Mouse (Mus musculus): Measurements from ENCODE around the gene Zfp764. TPM values are rescaled to one million over a fixed set of nuclear protein-coding genes. Genes with fewer than 3 reads are reported as not detected.
"Not testable (repeated sequence)": the region's sequence is repeated elsewhere in the genome, so short reads cannot be mapped to it uniquely, and the experiment has no call there.

Gene Zfp764
- polyA plus RNA-seq, 1 experiment: 2.1 TPM

DNA sequence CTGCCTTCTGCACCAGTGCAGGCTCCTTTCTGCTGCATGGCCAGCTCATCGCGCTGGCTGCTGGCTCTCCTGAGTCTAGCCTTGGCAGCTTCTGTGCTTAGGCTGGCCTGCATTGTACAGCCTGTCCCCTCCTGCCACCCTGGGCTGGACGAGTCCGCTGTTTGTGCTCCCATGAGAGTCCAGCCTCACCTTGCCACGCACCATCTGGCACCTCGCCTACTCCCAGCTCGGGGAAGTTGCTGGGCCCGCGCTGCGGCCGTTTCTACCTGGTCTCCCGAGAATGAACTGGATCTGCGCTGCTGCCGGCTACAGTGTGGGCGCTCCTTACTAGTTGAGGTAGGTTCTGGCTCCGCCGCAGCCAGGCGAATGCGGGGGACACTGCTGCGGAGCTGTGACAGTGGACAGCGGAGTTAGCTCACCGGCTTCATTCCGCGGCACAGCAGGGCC, 43.1 kb downstream of the Zfp764 start:
- no peak overlapping the region for H3K27ac ChIP-seq (ENCODE audit: control insufficient read depth, insufficient read depth, low read depth, low read length, poor library complexity)
- H3K4me1 ChIP-seq (ENCODE audit: control insufficient read depth, insufficient read depth, low read length): no peaks in the 10 kb centered on the region
- 21% methylated on average over 24 of the region's 24 CpGs for WGBS
- H3K4me3 ChIP-seq (replicated peaks; ENCODE audit: control insufficient read depth, low read depth, low read length): no peak overlapping the region
- TF ChIP-seq POLR2A (IDR thresholded peaks at IDR 0.05; ENCODE audit: borderline replicate concordance, control insufficient read depth, low read depth, low read length): no peak
- TF ChIP-seq CTCF (IDR thresholded peaks at IDR 0.05; ENCODE audit: control insufficient read depth, insufficient read depth, low read length): no peak

DNA sequence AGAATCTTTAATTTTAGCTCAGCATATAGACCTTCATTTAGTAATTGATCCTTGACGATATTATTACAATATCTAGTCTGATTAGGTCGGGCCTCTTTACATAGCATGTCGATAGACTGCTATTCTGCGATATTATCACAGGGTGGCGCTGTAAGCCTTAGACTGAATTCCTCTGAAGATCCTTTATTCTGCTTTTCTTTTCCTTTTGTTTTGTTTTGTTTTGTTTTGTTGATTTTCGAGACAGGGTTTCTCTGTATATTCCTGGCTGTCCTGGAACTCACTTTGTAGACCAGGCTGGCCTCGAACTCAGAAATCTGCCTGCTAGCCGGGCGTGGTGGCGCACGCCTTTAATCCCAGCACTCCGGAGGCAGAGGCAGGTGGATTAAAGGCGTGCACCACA, 44.2 kb downstream of the Zfp764 start:
- H3K4me3 ChIP-seq (replicated peaks; ENCODE audit: control insufficient read depth, low read depth, low read length); H3K4me1 ChIP-seq (ENCODE audit: control insufficient read depth, insufficient read depth, low read length); H3K27ac ChIP-seq (ENCODE audit: control insufficient read depth, insufficient read depth, low read depth, low read length, poor library complexity): not testable (repeated sequence)
- WGBS: 17% methylated on average over 13 of the region's 13 CpGs

DNA sequence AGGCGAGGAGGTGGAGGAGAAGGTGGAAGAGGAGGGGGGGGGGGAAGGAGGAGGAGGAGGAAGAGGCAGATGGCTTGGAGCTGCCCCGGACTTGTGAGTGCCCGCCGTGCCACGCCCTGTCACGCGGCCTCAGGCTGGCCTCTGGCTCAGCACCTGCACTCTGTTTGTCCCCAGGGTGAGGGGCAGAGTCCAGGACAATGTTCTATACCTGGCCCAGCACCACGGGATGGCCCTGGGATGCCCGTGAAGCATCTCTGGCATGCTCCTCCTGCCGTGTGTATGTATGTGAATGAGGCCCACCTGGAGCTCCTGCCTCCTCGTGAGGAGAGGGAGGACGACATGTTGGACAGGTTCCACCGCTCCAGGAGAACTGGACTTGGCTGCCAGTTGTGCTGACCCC, 45.2 kb downstream of the Zfp764 start:
- Histone ChIP-seq H3K27ac (ENCODE audit: control insufficient read depth, insufficient read depth, low read depth, low read length, poor library complexity) (no peak overlapping the region), H3K4me3 (replicated peaks; ENCODE audit: control insufficient read depth, low read depth, low read length) (no peak overlapping the region), H3K4me1 (ENCODE audit: control insufficient read depth, insufficient read depth, low read length) (no peaks in the 10 kb centered on the region)
- TF ChIP-seq CTCF (IDR thresholded peaks at IDR 0.05; ENCODE audit: control insufficient read depth, insufficient read depth, low read length) (no peak), POLR2A (IDR thresholded peaks at IDR 0.05; ENCODE audit: borderline replicate concordance, control insufficient read depth, low read depth, low read length) (no peak)
- 65% methylated on average over 13 of the region's 13 CpGs for WGBS

DNA sequence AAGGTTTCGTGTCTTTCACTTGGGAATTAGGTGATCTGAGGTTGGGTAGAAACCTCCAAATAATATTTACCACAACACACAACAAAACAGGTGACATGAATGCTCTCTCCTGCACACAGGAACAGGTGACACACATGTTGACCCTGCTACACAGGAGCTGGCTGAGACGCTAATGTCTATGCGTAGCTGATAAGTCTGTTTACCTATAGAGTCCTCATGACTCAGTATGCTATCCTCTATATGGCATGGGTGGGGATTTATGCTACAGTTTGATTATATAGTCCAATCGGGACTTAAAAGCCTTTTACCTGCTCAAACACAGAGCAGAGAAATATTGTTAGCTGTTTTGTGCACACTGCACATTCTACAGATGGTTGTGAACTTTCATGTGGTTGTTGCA, 46.4 kb downstream of the Zfp764 start:
- TF ChIP-seq POLR2A (IDR thresholded peaks at IDR 0.05; ENCODE audit: borderline replicate concordance, control insufficient read depth, low read depth, low read length) (no peak), CTCF (IDR thresholded peaks at IDR 0.05; ENCODE audit: control insufficient read depth, insufficient read depth, low read length) (no peak)
- H3K4me1 ChIP-seq (ENCODE audit: control insufficient read depth, insufficient read depth, low read length): no peaks in the 10 kb centered on the region
- H3K27ac ChIP-seq (ENCODE audit: control insufficient read depth, insufficient read depth, low read depth, low read length, poor library complexity): no peak overlapping the region
- no peak overlapping the region for H3K4me3 ChIP-seq (replicated peaks; ENCODE audit: control insufficient read depth, low read depth, low read length)
- WGBS: 74% methylated on average over 4 of the region's 4 CpGs

DNA sequence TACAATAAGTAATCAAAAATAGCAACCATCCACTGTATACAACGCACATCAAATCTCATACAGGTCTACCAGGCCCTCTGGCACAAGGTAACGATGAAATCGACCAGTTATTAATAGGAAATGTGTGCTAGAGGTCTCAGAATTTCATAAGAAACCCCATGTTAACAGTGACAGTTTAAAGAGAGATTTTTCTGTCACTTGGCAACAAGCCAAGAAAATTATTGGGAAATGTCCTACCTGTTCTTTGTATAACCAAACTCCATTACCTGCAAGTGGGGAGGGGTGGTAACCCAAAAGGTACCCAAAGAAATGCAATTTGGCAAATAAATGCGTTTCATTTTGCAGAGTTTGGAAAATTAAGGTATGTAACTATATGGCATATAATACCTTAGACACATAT, 48.1 kb downstream of the Zfp764 start:
- no peak for TF ChIP-seq POLR2A (IDR thresholded peaks at IDR 0.05; ENCODE audit: borderline replicate concordance, control insufficient read depth, low read depth, low read length)
- WGBS: 64% methylated on average over 4 of the region's 4 CpGs
- no peak overlapping the region for H3K27ac ChIP-seq (ENCODE audit: control insufficient read depth, insufficient read depth, low read depth, low read length, poor library complexity)
- H3K4me3 ChIP-seq (replicated peaks; ENCODE audit: control insufficient read depth, low read depth, low read length): no peak overlapping the region
- no peaks in the 10 kb centered on the region for H3K4me1 ChIP-seq (ENCODE audit: control insufficient read depth, insufficient read depth, low read length)

DNA sequence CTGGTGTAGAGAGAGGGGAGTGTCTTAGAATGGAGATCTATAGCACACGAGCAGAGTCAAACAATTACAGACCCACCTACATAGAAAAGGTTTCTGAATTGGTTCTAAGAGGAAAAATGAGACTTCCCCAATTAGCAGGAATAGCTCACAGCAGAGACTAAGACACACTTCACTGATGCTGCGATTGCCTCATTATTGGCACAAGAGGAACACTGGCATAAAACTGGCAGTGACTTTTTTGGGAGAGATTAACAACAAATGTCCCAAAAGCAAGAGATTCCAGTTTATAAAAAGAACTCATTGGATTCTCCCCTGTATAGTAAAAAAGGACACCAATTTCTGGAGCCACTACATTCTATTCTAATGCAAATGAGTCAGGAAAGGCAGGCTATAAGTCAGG, 48.8 kb downstream of the Zfp764 start:
- 51% methylated on average over 2 of the region's 2 CpGs for WGBS
- Histone ChIP-seq H3K27ac (ENCODE audit: control insufficient read depth, insufficient read depth, low read depth, low read length, poor library complexity) (no peak overlapping the region), H3K4me3 (replicated peaks; ENCODE audit: control insufficient read depth, low read depth, low read length) (no peak overlapping the region), H3K4me1 (ENCODE audit: control insufficient read depth, insufficient read depth, low read length) (no peaks in the 10 kb centered on the region)
- TF ChIP-seq CTCF (IDR thresholded peaks at IDR 0.05; ENCODE audit: control insufficient read depth, insufficient read depth, low read length) (no peak), POLR2A (IDR thresholded peaks at IDR 0.05; ENCODE audit: borderline replicate concordance, control insufficient read depth, low read depth, low read length) (no peak)

DNA sequence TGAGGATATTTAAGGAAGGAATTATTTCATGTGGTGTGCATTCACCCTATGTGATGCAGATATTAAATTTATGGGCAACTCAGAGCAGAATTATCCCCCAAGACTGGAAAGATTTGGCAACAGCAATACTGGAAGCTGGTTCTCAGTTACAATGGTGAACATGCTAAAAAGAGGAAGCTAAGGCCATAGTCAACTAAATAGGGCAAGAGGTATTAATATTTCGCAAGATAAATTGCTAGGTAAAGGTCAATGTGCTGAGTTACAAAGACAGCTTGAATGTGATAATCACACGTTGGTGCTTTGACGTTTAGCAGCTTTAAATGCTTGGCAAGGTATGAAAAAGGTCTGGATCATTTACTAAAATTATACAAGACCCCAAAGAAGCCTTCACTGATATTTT, 50.8 kb downstream of the Zfp764 start:
- no peak for TF ChIP-seq CTCF (IDR thresholded peaks at IDR 0.05; ENCODE audit: control insufficient read depth, insufficient read depth, low read length)
- no peak for TF ChIP-seq POLR2A (IDR thresholded peaks at IDR 0.05; ENCODE audit: borderline replicate concordance, control insufficient read depth, low read depth, low read length)
- H3K27ac ChIP-seq (ENCODE audit: control insufficient read depth, insufficient read depth, low read depth, low read length, poor library complexity): no peak overlapping the region
- H3K4me3 ChIP-seq (replicated peaks; ENCODE audit: control insufficient read depth, low read depth, low read length): no peak overlapping the region
- WGBS: 33% methylated on average over 3 of the region's 3 CpGs
- H3K4me1 ChIP-seq (ENCODE audit: control insufficient read depth, insufficient read depth, low read length): no peaks in the 10 kb centered on the region; the same call in 1 of the 2 replicates

Other genes with a start within 250 kb of the Zfp764 start
- gene Cd2bp2, start 210.8 kb downstream of the Zfp764 start, polyA plus RNA-seq (2011; ENCODE audit: insufficient read depth, insufficient read length, low replicate concordance, missing spikeins): 46.6 and 64.1 TPM in 2 replicates
- gene Tbc1d10b, start 198.4 kb downstream of the Zfp764 start, polyA plus RNA-seq (2011; ENCODE audit: insufficient read depth, insufficient read length, low replicate concordance, missing spikeins): 53.6 and 84.9 TPM in 2 replicates
- 32.2 and 126 TPM in 2 replicates for gene Mylpf, start 197.9 kb downstream of the Zfp764 start, polyA plus RNA-seq (2011; ENCODE audit: insufficient read depth, insufficient read length, low replicate concordance, missing spikeins)
- 2.6 and 6.6 TPM in 2 replicates for gene Zfp553, start 173.8 kb downstream of the Zfp764 start, polyA plus RNA-seq (2011; ENCODE audit: insufficient read depth, insufficient read length, low replicate concordance, missing spikeins)
- gene Sept1, start 173.7 kb downstream of the Zfp764 start, polyA plus RNA-seq (2011; ENCODE audit: insufficient read depth, insufficient read length, low replicate concordance, missing spikeins): 76.8 and 153 TPM in 2 replicates
- 10.6 and 13.1 TPM in 2 replicates for gene Zfp771, start 162.5 kb downstream of the Zfp764 start, polyA plus RNA-seq (2011; ENCODE audit: insufficient read depth, insufficient read length, low replicate concordance, missing spikeins)
- 23.2 and 50.6 TPM in 2 replicates for gene Dctpp1, start 146.1 kb downstream of the Zfp764 start, polyA plus RNA-seq (2011; ENCODE audit: insufficient read depth, insufficient read length, low replicate concordance, missing spikeins)
- gene Sephs2, start 132.8 kb downstream of the Zfp764 start, polyA plus RNA-seq (2011; ENCODE audit: insufficient read depth, insufficient read length, low replicate concordance, missing spikeins): 28.4 and 64.7 TPM in 2 replicates
- 11.9 and 51.9 TPM in 2 replicates for gene Itgal, start 110.6 kb downstream of the Zfp764 start, polyA plus RNA-seq (2011; ENCODE audit: insufficient read depth, insufficient read length, low replicate concordance, missing spikeins)
- 2.9 and 5.1 TPM in 2 replicates for gene Zfp768, start 61.2 kb downstream of the Zfp764 start, polyA plus RNA-seq (2011; ENCODE audit: insufficient read depth, insufficient read length, low replicate concordance, missing spikeins)
- gene Zfp747, start 30.8 kb downstream of the Zfp764 start, polyA plus RNA-seq (2011; ENCODE audit: insufficient read depth, insufficient read length, low replicate concordance, missing spikeins): 2.8 and 3.9 TPM in 2 replicates
- gene 9130019O22Rik, start 19.7 kb downstream of the Zfp764 start, polyA plus RNA-seq (2011; ENCODE audit: insufficient read depth, insufficient read length, low replicate concordance, missing spikeins): 1.2 and 2.4 TPM in 2 replicates
- gene E430018J23Rik, start 13.2 kb downstream of the Zfp764 start, polyA plus RNA-seq (2011; ENCODE audit: insufficient read depth, insufficient read length, low replicate concordance, missing spikeins): 0.65 and 1.9 TPM in 2 replicates
- gene Zfp688, start 15.2 kb upstream of the Zfp764 start, polyA plus RNA-seq (2011; ENCODE audit: insufficient read depth, insufficient read length, low replicate concordance, missing spikeins): 20.9 and 21.4 TPM in 2 replicates
- gene Zfp689, start 42.3 kb upstream of the Zfp764 start, polyA plus RNA-seq (2011; ENCODE audit: insufficient read depth, insufficient read length, low replicate concordance, missing spikeins): 2.0 and 3.1 TPM in 2 replicates
- 70.4 and 119 TPM in 2 replicates for gene Prr14, start 52.8 kb upstream of the Zfp764 start, polyA plus RNA-seq (2011; ENCODE audit: insufficient read depth, insufficient read length, low replicate concordance, missing spikeins)
- gene Fbrs, start 72.4 kb upstream of the Zfp764 start, polyA plus RNA-seq (2011; ENCODE audit: insufficient read depth, insufficient read length, low replicate concordance, missing spikeins): 44.9 and 98.7 TPM in 2 replicates
- 44.3 and 98.5 TPM in 2 replicates for gene Srcap, start 105.2 kb upstream of the Zfp764 start, polyA plus RNA-seq (2011; ENCODE audit: insufficient read depth, insufficient read length, low replicate concordance, missing spikeins)
- gene Gm42715, start 112.8 kb upstream of the Zfp764 start, polyA plus RNA-seq (2011; ENCODE audit: insufficient read depth, insufficient read length, low replicate concordance, missing spikeins): 5.3 and 7.8 TPM in 2 replicates
- 20.5 and 41.0 TPM in 2 replicates for gene Tmem265, start 154.6 kb upstream of the Zfp764 start, polyA plus RNA-seq (2011; ENCODE audit: insufficient read depth, insufficient read length, low replicate concordance, missing spikeins)
- gene Phkg2, start 166.5 kb upstream of the Zfp764 start, polyA plus RNA-seq (2011; ENCODE audit: insufficient read depth, insufficient read length, low replicate concordance, missing spikeins): 83.6 and 169 TPM in 2 replicates
- gene Ccdc189, start 181.8 kb upstream of the Zfp764 start, polyA plus RNA-seq (2011; ENCODE audit: insufficient read depth, insufficient read length, low replicate concordance, missing spikeins): 9.9 and 15.2 TPM in 2 replicates
- gene Rnf40, start 181.9 kb upstream of the Zfp764 start, polyA plus RNA-seq (2011; ENCODE audit: insufficient read depth, insufficient read length, low replicate concordance, missing spikeins): 52.7 and 66.7 TPM in 2 replicates
- 6.3 and 14.2 TPM in 2 replicates for gene Zfp629, start 209.0 kb upstream of the Zfp764 start, polyA plus RNA-seq (2011; ENCODE audit: insufficient read depth, insufficient read length, low replicate concordance, missing spikeins)

Data from bone marrow, adult 2 months (tissue).